Mouse (Mus musculus) hematopoietic stem cell, adult 5-6 weeks (primary cell): Measurements from ENCODE around the gene Prelid1. TPM values are rescaled to one million over a fixed set of nuclear protein-coding genes. Genes with fewer than 3 reads are reported as not detected.

Experiments
- ATAC-seq, 2 experiments: fragments of 125-278 bp in 1 of 2; replicated peaks in 1 of 2; 2 replicates each; pipeline ENCODE4 v1.8.0; 2016 to 2017; ENCODE audit warnings: inconsistent platforms in 2 of 2, mild to moderate bottlenecking in 2 of 2, moderate number of reproducible peaks in 2 of 2, low read depth in 1 of 2, moderate TSS enrichment in 1 of 2; ENCODE audit not compliant: low FRiP score in 2 of 2, poor library complexity in 2 of 2, severe bottlenecking in 2 of 2, insufficient read depth in 1 of 2, low TSS enrichment in 1 of 2
- total RNA-seq: library from RNA; stranded (forward); fragments of 172-1452, 232-1000 nt; gene quantifications from 2 replicates; pipeline ENCODE4 v1.2.3, GENCODE M21; 2017

Prelid1 gene
- total RNA-seq, 1 experiment from 2014 or later, result 66.6 TPM

- peak; percentile 50 to 62 for ATAC-seq
Observed at GRCm38 (mm10) chr13:55329683-55330566, 9.6 kb downstream of the Prelid1 start, which contains the start of gene Mxd3. Mxd3 (minus strand) TSS chr13:55329823.

- ATAC-seq, result no peak; a peak in 2 of 4 replicates
Observed at GRCm38 (mm10) chr13:55330567-55331400, 10.5 kb downstream of the Prelid1 start.

DNA sequence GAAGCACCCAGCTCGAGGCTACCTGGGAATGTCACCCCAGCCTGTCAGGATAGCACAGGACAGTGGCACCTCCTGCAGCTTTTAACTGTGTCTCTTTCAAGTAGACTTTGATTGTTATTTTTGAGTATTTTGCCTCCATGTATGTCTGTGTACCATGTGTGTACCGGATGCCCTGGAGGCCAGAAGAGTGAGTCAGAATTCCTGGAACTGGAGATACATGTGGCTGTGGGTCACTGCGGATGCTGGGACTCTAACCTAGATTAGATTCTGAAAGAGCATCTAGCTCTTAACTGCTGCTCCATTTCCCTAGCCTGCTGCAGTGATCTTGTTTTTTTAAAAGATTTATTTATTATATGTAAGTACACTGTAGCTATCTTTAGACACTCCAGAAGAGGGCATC lies 12.0 kb downstream of the Prelid1 start:
- no peak for ATAC-seq

DNA sequence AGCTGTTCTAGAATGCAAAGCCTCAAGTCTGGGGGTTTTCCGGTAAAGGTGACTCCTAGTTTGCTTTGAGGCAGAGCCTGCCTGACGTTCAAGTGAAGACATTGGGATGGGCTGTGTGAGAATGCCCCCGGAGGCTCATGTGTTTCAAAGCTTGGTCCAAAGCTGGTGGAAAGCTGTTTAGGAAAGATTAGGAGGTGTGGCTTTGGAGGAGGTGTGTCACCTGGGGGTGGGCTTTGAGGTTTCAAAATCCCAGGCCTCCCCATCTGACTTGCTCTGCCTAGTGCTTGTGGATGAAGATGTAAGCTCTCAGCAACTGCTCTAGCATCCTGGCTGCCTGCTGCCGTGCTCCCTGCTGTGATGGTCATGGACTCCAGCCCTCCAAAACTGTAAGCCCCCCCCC lies 15.4 kb downstream of the Prelid1 start:
- no peak for ATAC-seq

DNA sequence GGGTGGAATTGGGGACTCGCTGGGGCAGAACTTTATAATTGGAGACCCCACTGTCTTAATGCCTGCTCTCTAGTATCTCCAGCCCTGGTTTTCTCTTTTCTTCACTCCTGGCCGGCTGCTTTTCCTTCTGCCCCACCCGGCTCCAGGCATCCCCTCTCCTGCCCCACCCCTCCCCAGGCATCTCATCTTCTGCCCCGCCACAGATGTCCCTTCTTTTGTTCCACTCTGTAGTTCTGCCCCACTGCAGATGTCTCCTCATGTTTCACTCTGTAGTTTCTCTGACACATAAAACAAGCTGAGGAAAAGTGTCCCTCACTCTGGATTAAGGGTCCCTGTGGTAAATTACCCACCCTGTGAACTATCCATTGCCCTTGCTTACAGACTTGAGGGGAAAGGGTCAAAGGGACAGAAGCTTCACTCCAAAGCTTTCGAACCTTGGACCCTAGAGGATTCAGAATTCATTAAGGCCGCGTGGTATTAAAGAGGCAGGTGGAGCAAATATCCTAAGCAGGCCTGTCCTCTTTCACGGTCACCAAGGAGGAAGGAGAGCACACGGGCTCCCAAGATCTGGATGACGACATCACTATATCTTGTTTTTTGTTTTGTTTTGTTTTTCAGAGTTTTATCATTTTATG lies 17.2 kb downstream of the Prelid1 start:
- ATAC-seq, result no peak

DNA sequence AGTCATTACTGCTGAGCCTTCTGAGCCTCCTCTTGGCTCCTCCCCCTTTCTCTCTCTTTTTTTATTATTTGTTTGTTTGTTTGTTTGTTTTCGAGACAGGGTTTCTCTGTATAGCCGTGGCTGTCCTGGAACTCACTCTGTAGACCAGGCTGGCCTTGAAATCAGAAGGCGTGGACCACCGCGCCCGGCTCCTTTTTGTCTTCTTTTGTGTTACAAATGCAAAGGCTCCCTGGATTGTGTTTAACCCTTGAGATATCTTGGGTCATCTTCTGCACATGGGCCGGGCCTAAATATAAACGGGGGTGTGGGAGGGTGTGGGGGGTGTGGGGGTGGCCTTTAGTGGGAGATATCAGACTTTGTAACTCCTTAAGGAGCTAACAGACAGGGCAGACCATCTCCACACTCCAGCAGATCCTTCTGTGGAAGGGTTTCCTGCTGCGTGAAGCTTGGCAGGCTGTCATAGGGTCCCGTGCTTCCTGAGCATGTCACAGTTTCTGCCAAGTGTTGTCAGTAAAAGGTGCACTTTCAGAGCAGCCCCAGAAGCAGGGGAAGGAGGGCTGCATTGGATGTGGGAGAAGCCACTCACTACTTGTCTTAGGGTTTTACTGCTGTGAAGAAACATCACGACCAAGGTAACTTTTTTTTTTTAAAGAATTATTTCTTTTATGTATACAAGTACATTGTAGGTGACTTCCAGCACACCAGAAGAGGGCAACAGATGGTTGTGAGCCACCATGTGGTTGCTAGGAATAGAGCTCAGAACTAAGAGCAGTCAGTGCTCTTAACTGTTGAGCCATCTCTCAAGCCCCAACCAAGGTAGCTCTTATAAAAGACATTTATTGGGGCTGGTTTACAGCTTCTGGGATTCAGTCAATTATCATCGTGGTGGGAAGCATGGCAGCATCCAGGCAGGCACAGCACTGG lies 18.1 kb downstream of the Prelid1 start:
- no peak for ATAC-seq

- peak in 1 of 2 experiments; percentile 32; a peak in 1 of 4 replicates for ATAC-seq
Observed at GRCm38 (mm10) chr13:55339259-55339658, 19.0 kb downstream of the Prelid1 start.

DNA sequence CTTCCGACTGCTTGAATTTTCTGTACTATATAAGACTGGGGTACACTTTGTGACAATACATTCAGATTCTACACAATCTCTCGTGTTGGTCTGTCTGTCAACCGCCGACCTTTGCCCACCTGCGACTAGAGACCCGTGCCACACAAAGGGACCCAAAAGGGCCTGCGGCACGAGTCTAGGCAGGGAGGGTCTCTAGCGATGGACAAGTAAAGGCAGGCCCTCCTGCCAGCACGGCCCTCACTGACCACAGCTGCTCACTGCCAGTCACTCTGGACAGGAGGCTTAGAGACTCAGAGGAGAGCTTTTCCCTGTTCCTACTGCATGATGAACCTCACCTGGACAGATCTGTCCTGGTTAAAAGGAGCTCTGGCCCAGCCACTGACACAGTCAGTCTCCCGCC lies 22.2 kb downstream of the Prelid1 start:
- ATAC-seq, result no peak

- ATAC-seq, result no peak
Observed at GRCm38 (mm10) chr13:55344286-55344685, 24.0 kb downstream of the Prelid1 start.

- no peak for ATAC-seq
Observed at GRCm38 (mm10) chr13:55346745-55347144, 26.4 kb downstream of the Prelid1 start.

DNA sequence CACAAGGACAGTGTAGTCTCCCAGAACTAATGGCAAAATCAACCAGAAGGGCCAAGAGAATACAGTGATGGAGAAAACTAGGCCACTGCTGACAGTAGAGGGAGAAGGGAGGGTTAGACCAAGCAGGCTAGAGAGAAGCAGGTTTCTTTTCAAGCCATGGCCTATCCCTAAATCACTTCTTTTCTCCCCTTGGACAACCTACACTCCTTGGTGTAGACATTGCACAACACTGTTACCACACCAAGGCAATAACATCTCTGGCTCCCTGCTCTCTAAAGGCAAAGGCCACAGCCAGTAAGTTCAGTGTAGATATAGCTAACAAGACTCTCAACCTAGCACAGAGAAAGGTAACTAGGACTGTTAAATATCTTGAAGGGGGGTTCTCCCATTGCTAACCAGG lies 40.8 kb downstream of the Prelid1 start:
- ATAC-seq, result no peak

DNA sequence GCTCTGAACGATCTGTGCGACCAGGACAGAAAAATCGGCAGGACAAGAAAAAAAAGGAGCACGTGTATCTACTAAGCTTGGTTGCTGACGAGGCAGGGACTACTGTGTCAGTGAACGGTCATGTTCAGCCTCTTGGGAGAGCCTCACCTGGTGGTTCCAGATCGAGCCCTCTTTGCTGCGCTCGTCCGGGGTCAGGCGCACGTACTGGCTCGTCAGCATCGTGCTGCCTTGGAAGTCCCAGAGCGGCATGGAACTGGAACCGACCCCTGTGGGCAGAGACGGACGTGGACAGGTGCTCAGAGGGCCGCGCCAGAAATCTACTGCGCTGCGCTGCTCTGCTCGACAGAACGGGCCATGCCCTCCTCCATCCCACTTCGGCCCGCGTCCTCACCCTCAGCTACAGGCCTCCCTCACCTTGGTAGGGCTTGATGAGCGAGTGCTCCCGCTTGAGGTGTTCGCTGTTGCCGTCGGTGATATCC lies 41.7 kb downstream of the Prelid1 start:
- ATAC-seq, result peak in 1 of 2 experiments; percentile 23; a peak in 2 of 4 replicates

DNA sequence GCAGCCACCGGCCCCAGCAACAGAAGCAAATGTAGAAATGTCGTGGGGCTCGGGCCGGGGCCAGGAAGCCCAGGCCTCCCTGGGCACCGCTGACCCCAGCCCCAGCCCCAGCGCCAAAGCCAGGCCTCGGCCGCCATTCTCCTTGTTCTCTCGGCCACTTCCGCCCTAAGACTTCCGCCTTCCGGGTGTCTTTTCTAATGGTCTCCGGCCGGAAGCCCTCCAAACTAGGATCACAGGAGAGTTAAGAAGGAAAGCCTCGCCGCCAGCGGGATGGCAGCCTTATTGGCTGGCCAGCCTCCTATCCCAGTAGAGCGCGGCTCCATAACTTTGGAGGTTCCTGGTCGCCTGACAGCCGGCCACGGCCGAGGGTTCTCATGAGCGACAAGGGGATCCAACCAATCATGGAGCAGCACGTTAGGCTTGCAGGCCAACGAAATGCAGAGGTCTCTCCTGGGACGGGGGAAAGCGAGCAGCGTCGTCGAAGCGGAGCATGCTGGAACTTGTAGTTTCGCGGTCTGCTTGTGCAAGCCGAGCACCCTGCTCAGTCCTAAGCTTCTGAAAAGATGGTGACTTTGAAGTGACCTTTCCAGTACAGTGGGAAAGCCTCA lies 42.3 kb downstream of the Prelid1 start, which contains the start of gene Lman2:
TSS of gene Lman2 (minus strand) at position 331 of the 608 bp plus-strand sequence.
- ATAC-seq, result peak; percentile 99

GRCm38 (mm10) chr13:55368401-55368800 lies 48.1 kb downstream of the Prelid1 start:
- no peak for ATAC-seq

GRCm38 (mm10) chr13:55369531-55370114 lies 49.3 kb downstream of the Prelid1 start, which contains the start of gene Rgs14:
Rgs14 (plus strand) TSS chr13:55369732.
- peak; percentile 94 to 95 for ATAC-seq

DNA sequence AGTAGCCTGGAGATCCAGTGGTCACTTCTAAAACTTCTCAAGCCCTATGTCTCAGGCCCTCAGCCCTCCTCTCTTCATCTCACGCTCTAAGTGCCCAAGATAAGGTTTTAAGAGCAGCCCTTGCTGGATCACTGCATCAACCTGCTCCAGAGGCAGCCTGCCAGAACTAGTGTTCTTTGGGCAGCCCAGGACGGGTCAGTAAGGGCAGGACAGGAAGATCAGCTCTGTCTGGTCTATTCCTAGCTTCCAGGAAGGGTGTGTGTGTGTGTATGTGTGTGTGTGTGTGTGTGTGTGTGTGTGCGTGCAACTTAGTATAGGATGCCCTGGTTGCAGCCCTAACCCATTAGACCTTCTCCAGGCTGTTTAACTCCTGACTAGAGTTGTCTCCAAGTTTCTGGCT lies 49.9 kb downstream of the Prelid1 start:
- ATAC-seq, result no peak
